Mouse (Mus musculus): Measurements from ENCODE around the gene Nkd1. TPM values are rescaled to one million over a fixed set of nuclear protein-coding genes. Genes with fewer than 3 reads are reported as not detected.

Nkd1 gene
- polyA plus RNA-seq, 1 experiment = 68.5 TPM

GRCm38 (mm10) chr8:88568211-88568610 lies 47.1 kb downstream of the Nkd1 start:
- DNase-seq (ENCODE audit: low read depth) = no peak
- no peak for TF ChIP-seq CTCF (IDR thresholded peaks at IDR 0.05; ENCODE audit: borderline replicate concordance, extremely low read depth, insufficient read depth, insufficient read length)
- no peak for TF ChIP-seq POLR2A (IDR thresholded peaks at IDR 0.05; ENCODE audit: borderline replicate concordance, extremely low read depth, insufficient read depth, insufficient read length, poor library complexity, severe bottlenecking)

DNA sequence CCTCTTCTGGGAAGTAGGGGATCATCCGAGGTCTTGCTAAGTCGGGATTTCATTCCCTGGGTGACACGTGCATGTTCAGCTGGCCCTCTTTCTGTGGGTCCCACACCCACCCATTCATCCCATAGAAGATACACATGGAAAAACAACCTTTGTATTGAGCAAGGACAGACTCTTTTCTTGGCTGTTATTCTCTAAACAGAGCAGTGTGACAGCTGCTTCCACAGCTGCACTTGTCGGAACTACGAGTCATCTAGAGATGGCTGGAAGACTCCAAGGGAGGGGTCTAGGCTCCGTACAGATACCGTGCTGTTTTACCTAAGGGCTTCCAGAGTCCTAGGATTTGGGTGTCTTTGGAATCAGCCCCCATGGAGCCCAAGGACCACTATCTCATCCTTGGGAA lies 48.2 kb downstream of the Nkd1 start:
- TF ChIP-seq POLR2A (IDR thresholded peaks at IDR 0.05; ENCODE audit: borderline replicate concordance, extremely low read depth, insufficient read depth, insufficient read length, poor library complexity, severe bottlenecking) (no peak), CTCF (IDR thresholded peaks at IDR 0.05; ENCODE audit: borderline replicate concordance, extremely low read depth, insufficient read depth, insufficient read length) (no peak)
- no peak for DNase-seq (ENCODE audit: low read depth)

GRCm38 (mm10) chr8:88570293-88570998 lies 49.3 kb downstream of the Nkd1 start:
- peak; percentile 50 for DNase-seq (ENCODE audit: low read depth)
- TF ChIP-seq POLR2A (IDR thresholded peaks at IDR 0.05; ENCODE audit: borderline replicate concordance, extremely low read depth, insufficient read depth, insufficient read length, poor library complexity, severe bottlenecking) = no peak
- no peak for TF ChIP-seq CTCF (IDR thresholded peaks at IDR 0.05; ENCODE audit: borderline replicate concordance, extremely low read depth, insufficient read depth, insufficient read length)

DNA sequence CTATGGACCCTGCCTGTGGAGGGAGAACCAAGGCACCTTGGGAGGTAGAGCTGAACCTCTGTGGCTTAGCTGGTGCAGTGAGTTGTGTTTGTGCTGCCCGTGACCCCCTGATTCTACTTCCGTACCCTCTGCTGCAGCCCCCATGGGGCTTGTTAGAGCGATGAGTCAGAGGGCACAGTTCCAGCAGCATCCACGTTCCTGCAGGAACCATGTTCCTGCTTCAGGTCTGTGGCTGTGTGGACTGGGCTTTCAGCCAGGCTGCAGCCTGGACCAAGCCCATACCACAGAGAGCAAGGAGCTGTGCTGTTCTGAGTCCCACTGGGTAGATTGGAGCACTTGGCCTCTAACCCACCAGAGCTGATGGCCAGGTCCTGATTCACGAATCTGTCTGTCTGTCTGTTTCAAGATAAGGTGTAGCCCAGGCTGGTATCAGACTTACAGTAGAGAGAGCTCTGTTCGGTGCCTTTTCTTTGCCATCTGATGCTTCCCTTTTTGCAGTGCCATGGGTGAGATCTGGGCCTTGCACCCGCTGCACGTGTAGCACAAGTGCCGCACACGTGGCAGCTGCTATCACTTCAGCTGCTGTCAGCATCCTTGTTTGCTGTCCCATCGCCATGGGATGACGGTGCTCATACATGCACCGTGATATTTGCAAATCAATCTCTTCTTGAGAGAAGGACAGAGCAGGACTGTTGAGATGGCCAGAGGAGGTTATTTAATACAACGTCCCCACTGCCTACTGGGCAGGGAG lies 50.5 kb downstream of the Nkd1 start:
- no peak for TF ChIP-seq CTCF (IDR thresholded peaks at IDR 0.05; ENCODE audit: borderline replicate concordance, extremely low read depth, insufficient read depth, insufficient read length)
- peak; percentile 51 for DNase-seq (ENCODE audit: low read depth)

DNA sequence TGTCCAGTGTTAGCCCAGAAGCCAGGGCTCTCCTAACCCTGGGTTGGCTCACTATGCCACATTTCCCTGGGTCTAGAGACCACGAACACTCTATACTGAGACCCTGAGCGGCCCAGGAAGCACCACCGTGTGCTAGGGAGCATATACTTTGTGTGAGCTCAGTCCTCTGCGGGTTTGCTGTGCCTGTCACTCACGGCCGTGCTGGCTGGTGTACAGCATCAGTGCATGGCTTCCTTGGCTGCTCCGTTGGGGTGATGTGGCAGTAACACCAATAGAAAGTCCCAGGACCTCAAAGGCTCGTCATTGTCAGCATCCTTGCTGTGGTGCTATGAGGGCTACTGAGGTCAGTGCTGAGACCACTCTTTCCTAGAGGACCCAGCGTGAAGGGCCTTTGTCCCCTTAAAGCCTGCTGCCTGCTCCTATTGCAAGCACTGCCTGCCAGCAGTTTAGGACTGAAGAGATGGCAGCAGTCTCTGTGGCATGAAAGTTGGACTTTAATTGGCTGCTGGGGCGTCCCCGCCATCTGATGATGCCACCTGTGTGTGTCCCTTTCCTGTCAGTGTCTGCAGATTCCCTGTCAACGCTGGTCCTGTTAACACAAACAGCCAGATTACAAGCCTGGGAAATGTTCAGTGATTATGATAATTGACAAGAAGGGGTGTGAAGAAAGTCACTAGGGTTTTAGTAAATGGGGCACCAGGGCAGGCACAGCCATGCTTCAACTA lies 51.2 kb downstream of the Nkd1 start:
- peak; percentile 89 for DNase-seq (ENCODE audit: low read depth)
- TF ChIP-seq POLR2A (IDR thresholded peaks at IDR 0.05; ENCODE audit: borderline replicate concordance, extremely low read depth, insufficient read depth, insufficient read length, poor library complexity, severe bottlenecking) (no peak), CTCF (IDR thresholded peaks at IDR 0.05; ENCODE audit: borderline replicate concordance, extremely low read depth, insufficient read depth, insufficient read length) (no peak)

DNA sequence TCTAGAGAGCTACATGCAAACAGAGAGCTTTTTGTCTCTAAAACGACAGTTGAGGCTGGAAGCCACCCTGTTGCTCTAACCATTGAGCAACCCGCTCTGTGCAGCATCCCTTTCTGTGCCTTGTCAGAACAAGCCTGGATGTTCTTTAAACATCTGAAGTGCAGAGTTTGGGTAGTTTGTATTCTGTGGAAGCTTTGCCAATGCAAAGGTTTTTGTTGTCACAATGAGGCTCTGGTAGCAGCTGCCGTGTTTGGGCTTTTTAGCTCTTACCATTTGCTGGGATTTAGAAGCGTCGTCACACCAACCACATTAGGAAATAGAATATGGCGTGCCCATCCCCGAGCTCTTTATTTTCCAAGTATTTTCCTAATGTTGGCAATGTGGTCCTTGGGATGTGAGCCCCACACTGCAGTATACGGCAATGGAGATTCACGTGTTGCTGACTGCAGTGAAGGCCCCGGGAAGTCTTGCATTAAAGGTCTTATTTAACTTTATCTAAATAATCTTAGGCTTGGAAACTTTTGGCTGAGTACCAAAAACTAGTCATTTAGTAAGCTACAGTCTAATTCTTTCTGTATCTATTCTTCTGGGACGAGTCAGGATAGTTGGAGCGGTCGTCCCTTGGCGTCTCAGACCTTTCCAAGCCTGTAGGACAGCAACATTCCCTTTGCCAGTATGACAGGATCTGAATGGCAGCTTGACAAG lies 51.9 kb downstream of the Nkd1 start:
- TF ChIP-seq POLR2A (IDR thresholded peaks at IDR 0.05; ENCODE audit: borderline replicate concordance, extremely low read depth, insufficient read depth, insufficient read length, poor library complexity, severe bottlenecking) (no peak), CTCF (IDR thresholded peaks at IDR 0.05; ENCODE audit: borderline replicate concordance, extremely low read depth, insufficient read depth, insufficient read length) (no peak)
- peak; percentile 70 for DNase-seq (ENCODE audit: low read depth)

- no peak for DNase-seq (ENCODE audit: low read depth)
- TF ChIP-seq CTCF (IDR thresholded peaks at IDR 0.05; ENCODE audit: borderline replicate concordance, extremely low read depth, insufficient read depth, insufficient read length) (no peak), POLR2A (IDR thresholded peaks at IDR 0.05; ENCODE audit: borderline replicate concordance, extremely low read depth, insufficient read depth, insufficient read length, poor library complexity, severe bottlenecking) (no peak)
Observed at GRCm38 (mm10) chr8:88574975-88575374, 53.8 kb downstream of the Nkd1 start.

DNA sequence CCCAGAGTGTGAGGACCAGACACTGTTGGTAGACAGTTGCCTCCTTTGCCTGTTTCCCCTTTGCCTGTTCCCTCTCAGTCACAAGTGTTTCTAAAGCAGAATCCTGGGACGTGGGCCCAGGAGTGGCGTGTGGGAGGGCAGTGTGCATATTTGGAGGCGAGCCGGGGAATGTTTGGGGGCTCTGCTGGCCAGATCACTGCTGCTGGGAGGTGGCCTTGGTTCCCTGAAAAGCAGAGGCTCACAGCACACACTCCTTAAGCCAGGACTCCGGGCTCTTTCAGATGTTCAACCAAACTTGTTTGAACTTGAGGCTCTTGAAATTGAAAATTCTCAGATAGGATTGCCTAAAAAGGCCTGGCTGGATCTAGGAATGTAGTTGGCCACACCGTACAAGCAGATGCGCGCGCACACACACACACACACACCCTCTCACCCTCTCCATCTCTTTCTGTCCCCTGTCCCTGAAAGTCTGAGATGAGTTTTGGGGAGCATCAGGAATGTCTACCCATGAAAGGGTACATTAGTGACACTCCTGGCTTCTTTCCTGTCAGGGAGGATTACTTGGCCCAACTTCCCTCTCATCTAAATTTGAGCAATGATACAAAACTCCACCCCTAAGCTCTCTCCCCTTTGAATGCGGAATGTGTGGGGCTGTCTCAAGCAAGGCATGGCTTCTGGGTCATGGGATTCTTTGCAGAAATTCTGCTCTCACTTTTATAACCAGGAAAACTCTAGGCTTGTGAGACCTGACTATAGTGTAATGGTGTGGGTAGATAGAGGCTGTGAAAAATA lies 55.4 kb downstream of the Nkd1 start:
- TF ChIP-seq CTCF (IDR thresholded peaks at IDR 0.05; ENCODE audit: borderline replicate concordance, extremely low read depth, insufficient read depth, insufficient read length) (no peak), POLR2A (IDR thresholded peaks at IDR 0.05; ENCODE audit: borderline replicate concordance, extremely low read depth, insufficient read depth, insufficient read length, poor library complexity, severe bottlenecking) (no peak)
- DNase-seq (ENCODE audit: low read depth) = no peak

DNA sequence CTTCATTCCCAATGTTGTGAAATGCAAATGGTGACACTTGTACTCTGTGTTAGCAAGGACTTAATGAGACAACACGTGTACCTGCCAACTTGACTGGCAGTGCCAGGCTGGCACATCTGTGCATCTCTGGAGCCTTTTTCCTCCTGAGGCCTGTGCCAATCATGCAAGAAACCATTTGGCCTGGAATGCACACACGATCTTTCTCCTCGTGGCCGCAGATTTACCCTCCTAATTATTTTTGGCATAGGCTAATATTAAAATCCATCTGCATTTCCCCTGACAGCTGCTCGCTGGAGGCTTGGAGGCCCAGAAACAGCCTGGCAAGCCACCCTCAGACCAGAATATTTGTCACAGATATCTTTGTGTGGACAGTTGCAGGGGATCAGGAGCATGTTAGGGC lies 56.5 kb downstream of the Nkd1 start:
- TF ChIP-seq POLR2A (IDR thresholded peaks at IDR 0.05; ENCODE audit: borderline replicate concordance, extremely low read depth, insufficient read depth, insufficient read length, poor library complexity, severe bottlenecking) (no peak), CTCF (IDR thresholded peaks at IDR 0.05; ENCODE audit: borderline replicate concordance, extremely low read depth, insufficient read depth, insufficient read length) (no peak)
- DNase-seq (ENCODE audit: low read depth) = peak; percentile 90

GRCm38 (mm10) chr8:88578413-88579175 lies 57.4 kb downstream of the Nkd1 start:
- DNase-seq (ENCODE audit: low read depth) = peak; percentile 72
- no peak for TF ChIP-seq CTCF (IDR thresholded peaks at IDR 0.05; ENCODE audit: borderline replicate concordance, extremely low read depth, insufficient read depth, insufficient read length)
- no peak for TF ChIP-seq POLR2A (IDR thresholded peaks at IDR 0.05; ENCODE audit: borderline replicate concordance, extremely low read depth, insufficient read depth, insufficient read length, poor library complexity, severe bottlenecking)

Measured in brain, embryonic 14.5 days (tissue).